Mouse (Mus musculus) stomach, embryonic 14.5 days (tissue): ENCODE measurements around the gene Orc1. TPM values are rescaled to one million over a fixed set of nuclear protein-coding genes. Genes with fewer than 3 reads are reported as not detected.
A peak's percentile ranks its signal among the peaks of the same experiment; 100 is the strongest.

ENCODE experiments used
- ATAC-seq: fragments of 200-750 bp; cut with Nextera tagmentation; 2 replicates; pipeline ENCODE4 v1.8.0; 2017; ENCODE audit warnings: low read depth, moderate TSS enrichment; ENCODE audit not compliant: insufficient number of reproducible peaks, insufficient read depth, low FRiP score
- H3K27ac ChIP-seq: fragments of 300-500 bp; sonication (generic); 2 replicates; pipeline ENCODE4 v1.5.1; 2014; ENCODE audit warnings: mild to moderate bottlenecking, low read length, moderate library complexity, mixed read lengths
- H3K27me3 ChIP-seq: fragments of 300-500 bp; sonication (generic); 2 replicates; pipeline ENCODE4 v1.6.1; 2014; ENCODE audit warnings: low read length, control low read depth, mixed read lengths; ENCODE audit not compliant: control insufficient read depth, insufficient read depth
- H3K36me3 ChIP-seq: fragments of 300-500 bp; sonication (generic); 2 replicates; pipeline ENCODE4 v1.6.1; 2014; ENCODE audit warnings: mild to moderate bottlenecking, control low read depth, low read length, moderate library complexity, mixed read lengths; ENCODE audit not compliant: control insufficient read depth, insufficient read depth
- H3K4me1 ChIP-seq: fragments of 300-500 bp; sonication (generic); 2 replicates; pipeline ENCODE4 v1.6.1; 2014; ENCODE audit warnings: low read length, control low read depth, mixed read lengths; ENCODE audit not compliant: control insufficient read depth, insufficient read depth
- H3K4me2 ChIP-seq: fragments of 300-500 bp; sonication (generic); replicated peaks from 2 replicates; pipeline ENCODE4 v1.6.1; 2014; ENCODE audit warnings: low read depth, low read length, control low read depth
- H3K4me3 ChIP-seq: fragments of 300-500 bp; sonication (generic); 2 replicates; pipeline ENCODE4 v1.5.1; 2014; ENCODE audit warnings: low read depth, low read length, control low read depth
- H3K9ac ChIP-seq: fragments of 300-500 bp; sonication (generic); replicated peaks from 2 replicates; pipeline ENCODE4 v1.6.1; 2014; ENCODE audit warnings: low read depth, mild to moderate bottlenecking, control low read depth, low read length, moderate library complexity, mixed read lengths
- H3K9me3 ChIP-seq: fragments of 300-500 bp; sonication (generic); 2 replicates; pipeline ENCODE4 v1.6.1; 2016; ENCODE audit warnings: low read depth, low read length, control low read depth; ENCODE audit not compliant: control insufficient read depth
- WGBS: fragments of 180-500 bp; shearing (Covaris S2); extraction: QIAGEN DNeasy Blood & Tissue Kit; methylation state at CpG from one replicate; pipeline ENCODE4 v1.1.7; 2014; 5-methylcytosine and 5-hydroxymethylcytosine counted together
- polyA plus RNA-seq: library from polyadenylated mRNA; unstranded; fragments of >200 nt; fragmentation: Nextera tagmentation; extraction: Ambion mirVana; gene quantifications from 2 replicates; pipeline ENCODE4 v1.2.1, GENCODE M21; 2014

Orc1 gene
- polyA plus RNA-seq, 1 experiment from 2014 or later: 8.2 TPM

DNA sequence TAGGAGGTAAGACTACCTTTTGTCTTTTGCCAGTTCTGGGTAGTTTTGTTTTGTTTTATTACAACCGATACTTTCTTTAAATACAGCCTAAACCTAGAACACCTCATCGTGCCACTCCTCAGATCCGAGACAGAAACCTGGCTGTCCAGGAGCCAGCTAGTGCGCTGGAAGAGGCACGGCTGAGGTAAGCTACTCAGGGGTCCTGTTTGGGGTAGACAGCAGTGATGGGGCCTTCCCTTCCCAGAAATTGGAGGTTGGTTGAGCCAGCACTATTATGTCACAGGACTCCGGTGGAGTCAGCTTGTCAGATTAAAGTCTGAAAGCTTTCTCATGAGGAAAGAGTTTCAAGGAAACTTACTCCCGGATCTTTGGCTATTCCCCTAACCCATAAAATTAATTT lies 22.6 kb downstream of the Orc1 start:
- H3K4me1 ChIP-seq: no peaks in the 10 kb centered on the region
- peaks cover 28% of the 10 kb centered on the region for H3K36me3 ChIP-seq
- H3K9me3 ChIP-seq: no peaks in the 10 kb centered on the region
- no peak for ATAC-seq
- WGBS: 93% methylated on average over 7 of the region's 7 CpGs
- no peak overlapping the region for H3K4me3 ChIP-seq
- no peak overlapping the region for H3K4me2 ChIP-seq
- no peaks in the 10 kb centered on the region for H3K27me3 ChIP-seq
- no peak overlapping the region for H3K9ac ChIP-seq
- no peak overlapping the region for H3K27ac ChIP-seq

DNA sequence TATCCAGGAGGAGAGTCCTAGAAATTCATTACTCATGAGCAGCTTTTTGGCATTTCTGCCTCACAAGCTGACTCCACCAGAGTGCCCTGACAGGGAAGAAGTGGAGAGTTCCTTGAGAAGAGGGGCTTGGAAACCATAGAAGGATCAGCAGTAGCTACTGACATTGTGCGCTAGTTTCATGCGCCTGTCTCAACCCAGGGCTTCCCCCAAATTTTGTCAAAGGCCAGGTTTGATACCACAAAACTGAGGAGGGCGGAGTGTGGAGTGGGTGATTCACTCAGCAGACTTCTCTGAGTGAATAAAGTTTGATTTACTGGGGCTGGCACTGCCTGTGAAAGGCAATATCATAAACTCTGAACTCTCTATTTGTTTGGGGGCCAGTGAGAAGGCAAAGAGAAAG lies 29.4 kb downstream of the Orc1 start:
- no peak overlapping the region for H3K4me2 ChIP-seq
- WGBS: 91% methylated on average over 3 of the region's 3 CpGs
- no peaks in the 10 kb centered on the region for H3K9me3 ChIP-seq
- no peak overlapping the region for H3K4me3 ChIP-seq
- no peaks in the 10 kb centered on the region for H3K4me1 ChIP-seq
- H3K36me3 ChIP-seq: peaks cover 18% of the 10 kb centered on the region
- no peaks in the 10 kb centered on the region for H3K27me3 ChIP-seq
- H3K27ac ChIP-seq: no peak overlapping the region
- H3K9ac ChIP-seq: no peak overlapping the region
- no peak for ATAC-seq

DNA sequence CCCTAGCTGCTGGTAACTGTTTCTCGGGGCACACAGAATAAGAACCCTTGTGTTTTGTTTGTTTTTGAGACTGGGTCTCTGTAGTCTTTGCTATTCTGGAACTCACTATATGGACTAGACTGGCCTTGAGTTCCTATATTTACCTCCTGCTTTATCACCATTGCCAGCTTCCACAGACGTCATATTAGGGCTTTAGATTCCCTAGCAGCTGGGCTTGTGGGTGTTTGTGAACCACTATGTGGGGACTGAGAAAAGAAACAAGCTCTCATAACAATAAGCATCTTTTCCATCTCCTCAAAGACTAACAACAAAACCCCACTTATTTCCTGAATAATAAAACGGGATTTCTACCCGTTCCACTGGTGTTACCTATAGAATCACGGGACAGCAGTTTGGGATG lies 31.7 kb downstream of the Orc1 start:
- H3K27ac ChIP-seq: no peak overlapping the region
- H3K9ac ChIP-seq: no peak overlapping the region
- 91% methylated on average over 5 of the region's 5 CpGs for whole genome bisulfite sequencing
- no peaks in the 10 kb centered on the region for H3K27me3 ChIP-seq
- H3K9me3 ChIP-seq: no peaks in the 10 kb centered on the region
- H3K4me1 ChIP-seq: no peaks in the 10 kb centered on the region
- peaks cover 5% of the 10 kb centered on the region; the same call in 1 of the 2 replicates for H3K36me3 ChIP-seq
- no peak for ATAC-seq
- no peak overlapping the region for H3K4me2 ChIP-seq
- no peak overlapping the region for H3K4me3 ChIP-seq

DNA sequence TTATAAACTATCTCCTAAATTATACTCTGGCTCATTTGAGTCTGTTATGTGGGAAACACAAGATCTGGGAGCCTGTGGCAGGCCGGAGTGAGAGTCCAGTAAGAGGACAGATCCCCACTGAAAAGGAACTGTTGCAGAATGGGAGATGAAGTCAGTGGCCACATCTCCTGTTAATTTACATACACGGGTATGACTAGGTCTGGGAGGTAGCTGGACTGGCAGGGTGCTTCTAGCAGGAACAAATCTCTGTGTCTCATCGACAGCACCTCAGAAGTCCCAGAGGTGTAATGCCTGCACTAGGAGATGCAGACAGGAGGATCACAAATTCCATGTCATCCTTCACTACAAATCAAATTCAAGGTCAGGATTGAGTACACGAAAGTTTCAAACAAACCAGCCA lies 39.4 kb downstream of the Orc1 start:
- 57% methylated on average over 4 of the region's 4 CpGs for WGBS
- Histone ChIP-seq H3K36me3 (no peaks in the 10 kb centered on the region; the same call in 1 of the 2 replicates), H3K4me3 (peak overlapping the region; percentile 73; the same call in 1 of the 2 replicates), H3K27ac (peak overlapping the region; percentile 90; the same call in 1 of the 2 replicates), H3K4me1 (peaks cover 9% of the 10 kb centered on the region; the same call in 1 of the 2 replicates), H3K27me3 (no peaks in the 10 kb centered on the region), H3K9ac (peak overlapping the region; percentile 83; the same call in 1 of the 2 replicates), H3K9me3 (no peaks in the 10 kb centered on the region), H3K4me2 (peak overlapping the region; percentile 67)
- no peak for ATAC-seq

DNA sequence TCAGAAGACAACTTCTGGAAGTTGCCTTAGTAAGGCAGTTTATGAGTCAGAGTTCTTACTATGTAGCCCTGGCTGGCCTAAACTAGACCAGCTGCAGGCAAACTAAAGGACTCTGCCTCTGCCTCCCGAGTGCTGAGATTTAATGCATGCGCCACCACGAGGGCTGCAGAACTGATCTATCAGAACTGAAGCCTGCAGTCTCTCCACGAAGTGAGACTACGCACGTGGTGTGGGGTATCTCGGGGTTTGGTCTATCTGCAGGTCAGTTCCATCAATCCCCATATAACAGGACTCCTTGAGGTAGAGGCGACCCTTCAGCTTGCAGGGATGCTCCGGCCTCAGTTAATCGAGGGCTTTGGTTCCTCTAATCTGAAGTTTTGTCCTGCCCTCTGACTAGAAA lies 39.9 kb downstream of the Orc1 start:
- ATAC-seq: peak; percentile 33
- H3K4me1 ChIP-seq: peaks cover 9% of the 10 kb centered on the region; the same call in 1 of the 2 replicates

DNA sequence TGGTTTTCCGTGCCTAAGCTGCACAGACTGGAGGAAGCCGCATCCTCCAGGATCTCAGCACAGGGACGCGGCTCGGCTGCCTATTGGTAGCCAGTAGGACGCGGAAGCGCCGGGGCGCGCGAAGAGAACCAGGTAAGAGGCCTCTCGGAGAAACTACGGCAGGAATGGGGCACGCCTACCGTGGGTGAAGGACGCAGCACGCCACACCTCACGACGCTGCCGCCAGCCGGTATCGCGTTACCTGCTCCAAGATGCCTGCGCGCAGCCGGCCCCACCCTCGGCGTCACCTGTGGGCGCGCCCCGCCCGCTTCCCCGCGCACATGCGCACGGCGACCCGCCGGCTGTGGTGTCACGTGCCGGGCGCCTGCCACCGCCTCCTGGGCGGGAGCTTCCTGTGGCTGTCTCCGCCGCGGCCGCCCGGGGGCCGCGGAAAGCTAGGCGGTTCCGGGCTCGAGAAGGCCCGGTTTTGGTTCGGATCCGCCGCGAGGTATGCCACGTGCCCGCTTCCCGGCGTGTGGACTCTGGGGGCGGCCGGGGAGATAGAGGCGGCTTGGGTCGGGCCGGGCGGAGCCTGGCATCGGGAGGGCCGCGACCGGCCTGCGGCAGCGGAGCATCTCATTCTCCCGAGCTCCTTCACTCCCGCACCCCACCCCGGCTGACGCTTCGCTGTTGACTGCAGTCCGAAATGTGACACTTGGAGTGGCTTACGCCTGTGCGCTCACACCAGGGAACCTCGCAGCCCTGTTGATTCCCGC lies 40.5 kb downstream of the Orc1 start, which contains the start of gene Cc2d1b:
Gene Cc2d1b (plus strand): TSS at position 354 of the 755 bp plus-strand sequence.
- Histone ChIP-seq H3K4me2 (peak within 1 kb of the TSS; percentile 67), H3K9me3 (no peaks in the 10 kb centered on the region), H3K27ac (peak within 1 kb of the TSS; percentile 90), H3K4me3 (peak within 1 kb of the TSS; percentile 73), H3K4me1 (peaks cover 9% of the 10 kb centered on the region; the same call in 1 of the 2 replicates), H3K27me3 (no peaks in the 10 kb centered on the region), H3K36me3 (peaks cover 7% of the 10 kb centered on the region; the same call in 1 of the 2 replicates), H3K9ac (peak within 1 kb of the TSS; percentile 83)
- WGBS: under 1% methylated on average over 86 of the region's 86 CpGs
- peak; percentile 93 for ATAC-seq

More for the DNA sequence above, 39.9 kb downstream of the Orc1 start:
- WGBS: under 1% methylated on average over 10 of the region's 10 CpGs
- peak overlapping the region; percentile 90 for H3K27ac ChIP-seq
- H3K9me3 ChIP-seq: no peaks in the 10 kb centered on the region
- H3K36me3 ChIP-seq: peaks cover 1% of the 10 kb centered on the region; the same call in 1 of the 2 replicates
- peak overlapping the region; percentile 73 for H3K4me3 ChIP-seq
- no peaks in the 10 kb centered on the region for H3K27me3 ChIP-seq
- H3K4me2 ChIP-seq: peak overlapping the region; percentile 67
- H3K9ac ChIP-seq: peak overlapping the region; percentile 83

DNA sequence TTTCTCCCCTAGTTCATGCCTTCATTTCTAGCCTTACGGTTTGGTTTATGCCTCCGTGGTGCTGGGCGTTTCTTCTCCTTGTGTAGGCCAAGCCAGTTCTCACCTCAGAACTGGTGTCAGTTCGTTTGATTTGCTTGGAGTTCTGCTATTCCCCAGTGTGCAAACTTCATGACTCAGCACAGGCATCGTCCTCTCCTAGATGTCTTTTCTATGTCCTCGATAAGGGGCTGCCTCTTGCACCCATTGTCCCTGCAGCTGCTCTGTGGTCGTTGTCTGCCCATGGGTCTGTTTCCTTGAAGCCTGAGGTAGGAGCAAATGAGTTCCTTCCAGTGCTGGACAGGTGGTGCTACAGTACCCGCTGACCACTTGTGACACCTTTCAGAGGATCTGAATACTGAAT lies 41.3 kb downstream of the Orc1 start:
- 15% methylated on average over 8 of the region's 8 CpGs for WGBS

DNA sequence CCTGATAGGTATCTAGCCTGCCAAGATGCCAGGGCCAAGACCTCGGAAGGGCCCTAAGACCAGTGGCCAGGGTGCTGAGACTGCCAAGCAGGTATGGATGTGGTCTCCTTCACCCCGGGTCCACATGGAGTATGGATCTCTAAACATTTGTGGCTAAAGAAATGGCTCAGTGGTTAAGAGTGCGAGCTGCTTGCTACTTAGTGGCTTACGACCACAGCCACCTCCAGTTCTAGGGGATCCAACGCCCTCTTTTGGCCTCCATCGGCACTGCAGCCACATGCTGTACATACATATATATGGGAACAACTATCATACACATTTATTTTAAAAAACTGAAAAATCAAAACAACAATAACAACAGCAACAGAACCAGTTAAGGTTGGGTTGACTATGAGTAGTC lies 42.3 kb downstream of the Orc1 start:
- no peak overlapping the region for H3K9ac ChIP-seq
- H3K4me3 ChIP-seq: no peak overlapping the region
- H3K4me2 ChIP-seq: no peak overlapping the region
- H3K9me3 ChIP-seq: no peaks in the 10 kb centered on the region
- no peak for ATAC-seq
- 94% methylated on average over 6 of the region's 6 CpGs for WGBS
- no peak overlapping the region for H3K27ac ChIP-seq
- H3K36me3 ChIP-seq: peaks cover 25% of the 10 kb centered on the region; the same call in 1 of the 2 replicates
- peaks cover 9% of the 10 kb centered on the region; the same call in 1 of the 2 replicates for H3K4me1 ChIP-seq
- no peaks in the 10 kb centered on the region for H3K27me3 ChIP-seq

More for the DNA sequence above, 41.3 kb downstream of the Orc1 start:
- Histone ChIP-seq H3K9ac (peak overlapping the region; percentile 83), H3K27me3 (no peaks in the 10 kb centered on the region), H3K4me2 (peak overlapping the region; percentile 51), H3K4me1 (peaks cover 9% of the 10 kb centered on the region; the same call in 1 of the 2 replicates), H3K36me3 (peaks cover 15% of the 10 kb centered on the region; the same call in 1 of the 2 replicates), H3K9me3 (no peaks in the 10 kb centered on the region), H3K4me3 (peak overlapping the region; percentile 73), H3K27ac (peak overlapping the region; percentile 90; the same call in 1 of the 2 replicates)
- no peak for ATAC-seq
